Mouse (Mus musculus) duodenum, adult 2 months (tissue): Measurements from ENCODE around the gene 4930486L24Rik. TPM values are rescaled to one million over a fixed set of nuclear protein-coding genes. Genes with fewer than 3 reads are reported as not detected.

ENCODE experiments used
- polyA plus RNA-seq: library from polyadenylated mRNA; depleted of rRNA; stranded (reverse); fragments of >200 nt; gene quantifications from 2 replicates; pipeline ENCODE4 v1.2.3, GENCODE M21; 2012; ENCODE audit warnings: low replicate concordance; rRNA removed

The 4930486L24Rik gene
- polyA plus RNA-seq: not detected in 2 replicates

DNA sequence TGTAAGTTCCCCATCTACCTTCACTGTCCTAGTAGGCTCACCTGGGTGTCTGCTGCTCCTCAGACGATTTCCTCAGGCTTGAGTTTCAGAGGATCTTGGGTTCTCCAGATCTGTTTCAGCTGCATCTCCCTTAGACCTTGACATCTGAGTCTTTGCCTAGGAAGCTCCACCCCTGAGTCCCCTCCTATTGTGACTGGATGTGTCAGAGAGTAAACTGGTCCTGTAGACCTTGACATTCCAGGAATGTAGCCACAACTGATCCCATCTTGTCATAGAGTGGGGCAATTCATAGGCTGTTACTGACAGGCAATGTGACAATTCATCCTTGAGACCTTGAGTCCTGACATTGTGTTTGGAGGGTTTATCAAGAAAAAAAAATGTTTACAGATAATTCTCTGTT lies at the start of gene 4930486L24Rik:
Gene 4930486L24Rik, minus strand, starts transcription at position 195 of the 400 bp plus-strand sequence.

DNA sequence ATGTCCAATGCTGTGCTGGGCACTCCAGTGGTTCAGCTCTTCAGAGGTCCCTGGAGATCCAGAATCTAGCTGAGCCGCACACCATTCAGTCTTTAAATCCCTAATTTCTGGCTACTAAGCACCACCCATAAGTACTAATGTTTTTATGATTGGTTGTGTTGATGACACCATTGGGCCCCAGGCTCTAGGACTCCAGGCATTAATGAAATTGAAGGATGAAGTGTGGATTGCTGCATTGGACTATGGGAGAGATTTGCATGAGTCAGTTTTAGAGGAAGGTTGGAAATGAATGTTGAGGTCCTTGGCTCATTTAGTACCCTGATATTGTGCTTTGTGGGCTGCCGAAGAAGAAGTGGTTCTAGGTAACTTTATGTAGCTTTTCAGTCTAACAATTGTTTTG lies 40.5 kb upstream of the 4930486L24Rik start, which contains the start of gene Tpbpb:
Gene Tpbpb, minus strand, starts transcription at position 101 of the 400 bp plus-strand sequence.

DNA sequence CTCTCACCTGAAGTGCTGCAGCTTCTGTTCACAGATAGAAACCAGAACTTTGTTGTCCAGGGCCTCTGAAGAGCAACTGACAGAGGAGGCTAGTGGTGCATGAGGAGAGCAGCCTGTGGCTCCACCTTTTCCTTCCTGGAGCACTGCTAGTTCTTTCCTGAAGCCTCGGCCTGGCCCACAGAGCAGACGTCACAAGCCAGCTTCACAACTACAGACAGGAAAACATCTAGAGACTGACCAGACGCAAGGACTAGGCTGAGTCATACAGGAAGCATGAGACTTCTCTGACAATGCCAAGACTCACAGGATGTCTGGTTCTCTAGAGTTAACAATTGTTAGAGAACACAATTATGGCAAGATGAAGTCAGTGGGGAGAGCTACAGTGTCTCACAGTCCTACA lies 33.1 kb upstream of the 4930486L24Rik start, which contains the start of gene Ctla2b:
Gene Ctla2b, minus strand, starts transcription at position 120 of the 400 bp plus-strand sequence.

DNA sequence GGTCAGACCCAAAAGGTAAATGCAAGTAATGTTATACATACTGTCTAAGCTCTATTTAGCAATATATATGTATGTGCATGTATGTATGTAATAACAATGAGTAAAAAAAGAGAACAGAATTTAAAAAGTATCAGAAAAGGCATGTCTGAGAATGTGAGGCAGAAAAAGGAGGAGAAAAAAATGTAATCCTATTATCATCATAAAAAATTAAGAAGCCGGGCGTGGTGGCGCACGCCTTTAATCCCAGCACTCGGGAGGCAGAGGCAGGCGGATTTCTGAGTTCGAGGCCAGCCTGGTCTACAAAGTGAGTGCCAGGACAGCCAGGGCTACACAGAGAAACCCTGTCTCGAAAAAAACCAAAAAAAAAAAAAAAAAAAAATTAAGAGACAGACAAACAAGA lies 32.5 kb upstream of the 4930486L24Rik start, which contains the start of gene Gm49392:
Gene Gm49392, minus strand, starts transcription at position 101 of the 400 bp plus-strand sequence.

DNA sequence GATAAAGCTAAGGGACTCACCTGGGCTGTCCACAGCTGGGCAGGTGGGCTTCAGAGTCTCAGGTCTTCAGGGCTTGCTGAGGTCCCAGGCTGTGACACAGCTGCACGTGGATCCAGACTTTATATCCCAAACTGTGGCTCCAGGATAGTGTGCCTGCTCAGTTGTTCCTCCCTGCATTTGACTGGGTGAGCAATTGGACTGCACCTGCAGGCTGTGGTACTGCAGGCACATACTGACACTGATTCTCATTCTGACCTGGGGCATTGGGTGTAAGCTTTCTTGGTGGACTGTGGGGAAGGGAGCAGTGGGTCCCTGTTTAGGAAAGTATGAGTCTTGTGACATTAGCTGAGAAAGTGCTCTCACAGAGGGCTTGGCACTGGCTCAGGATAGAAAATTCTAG lies 61.5 kb downstream of the 4930486L24Rik start, which contains the start of gene Ctsll3:
Gene Ctsll3, minus strand, starts transcription at position 101 of the 400 bp plus-strand sequence.

Other genes starting within 250 kb of the 4930486L24Rik start
- gene BC051665, start 78.1 kb downstream of the 4930486L24Rik start, polyA plus RNA-seq: not detected in 2 replicates
- not detected in 2 replicates for gene Ctsll3, start 61.6 kb downstream of the 4930486L24Rik start, polyA plus RNA-seq
- gene Gm49392, start 32.4 kb upstream of the 4930486L24Rik start, polyA plus RNA-seq: not detected in 2 replicates
- gene Ctla2b, start 33.0 kb upstream of the 4930486L24Rik start, polyA plus RNA-seq: 0.16 TPM in 1 of 2 replicates, not detected in the other
- gene Tpbpb, start 40.4 kb upstream of the 4930486L24Rik start, polyA plus RNA-seq: not detected in 2 replicates
- gene Gm49393, start 71.1 kb upstream of the 4930486L24Rik start, polyA plus RNA-seq: not detected in 2 replicates
- not detected in 2 replicates for gene Gm49391, start 72.1 kb upstream of the 4930486L24Rik start, polyA plus RNA-seq
- gene Ctla2a, start 72.2 kb upstream of the 4930486L24Rik start, polyA plus RNA-seq: 0.17 and 0.44 TPM in 2 replicates
- not detected in 2 replicates for gene Tpbpa, start 77.5 kb upstream of the 4930486L24Rik start, polyA plus RNA-seq
- not detected in 2 replicates for gene Ctsj, start 141.5 kb upstream of the 4930486L24Rik start, polyA plus RNA-seq
- gene Ctsq, start 176.2 kb upstream of the 4930486L24Rik start, polyA plus RNA-seq: not detected in 2 replicates